ENCODE assay signal across 15 mouse cellular contexts in the genomic region with DNA sequence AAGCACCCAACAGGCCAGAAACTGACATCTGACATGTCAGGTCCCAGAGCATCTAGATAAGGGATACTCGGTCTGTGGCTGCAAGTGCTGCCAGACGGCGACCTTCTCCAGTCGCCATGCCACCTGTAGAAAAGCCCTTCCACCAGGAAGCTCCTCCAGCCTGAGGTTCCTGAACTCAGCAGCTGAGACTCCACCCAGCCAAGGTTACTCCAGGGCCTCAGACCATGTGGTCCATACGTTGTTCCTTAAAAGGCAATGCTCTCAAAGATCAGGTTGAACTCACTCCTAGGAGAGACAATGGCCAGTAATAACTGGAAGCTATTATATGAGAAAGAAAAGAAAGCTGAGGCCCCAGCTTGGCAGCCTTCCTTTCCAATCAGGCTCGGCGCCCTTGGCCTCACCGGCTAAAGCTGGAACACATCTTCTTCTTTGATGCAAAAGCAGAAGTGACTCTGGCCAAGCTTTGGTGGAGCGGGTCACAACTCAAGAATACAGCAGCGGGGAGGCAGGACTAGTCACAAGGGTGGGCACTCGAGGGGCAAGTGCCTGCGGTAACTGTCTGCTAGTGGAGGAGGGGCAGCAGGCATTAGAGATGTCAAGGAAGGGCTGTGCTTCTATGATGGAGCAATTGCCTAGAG. TPM values are rescaled to one million over a fixed set of nuclear protein-coding genes. Genes with fewer than 3 reads are reported as not detected.
A peak's percentile ranks its signal among the peaks of the same experiment; 100 is the strongest.
DNase-seq lines count a peak whose midpoint lies in the region; ATAC-seq and TF ChIP-seq lines count a peak whose summit lies in the region.
"Had no signal": no experiment of that assay in that cellular context is flagged by ENCODE, and none has a peak within 500 bp of the region (broad histone marks: within the 10 kb centered on the region; RNA-seq: fewer than 3 reads in every experiment).

No protein-coding gene starts in this region.

- peak overlapping the region; percentile 54 for H3K27ac ChIP-seq in heart, embryonic 15.5 days
- H3K27ac ChIP-seq in MEL (ENCODE audit: control insufficient read depth, low read depth, low read length) = 0 out of 2 replicates have a peak overlapping the region, but pooled peaks have one; percentile 3
- no peak overlapping the region for H3K27ac ChIP-seq in limb, embryonic 10.5 days
- H3K27ac ChIP-seq: limb, embryonic 12.5 days; neural tube, embryonic 13.5 days had no signal

- TF ChIP-seq CTCF in MEL (IDR thresholded peaks at IDR 0.05 in 2 of 3, conservative IDR thresholded peaks at IDR 0.05 in 1 of 3; ENCODE audit: control insufficient read depth in 1 of 3, insufficient read depth in 1 of 3, low read depth in 2 of 3, low read length in 3 of 3, poor library complexity in 1 of 3, severe bottlenecking in 1 of 3) = no peak

- H3K79me2 ChIP-seq in MEL (ENCODE audit: control insufficient read depth, insufficient read depth, low read length, poor library complexity) = peaks cover 15% of the 10 kb centered on the region; the same call in 1 of the 2 replicates

- TF ChIP-seq EP300 in MEL (IDR thresholded peaks at IDR 0.05; ENCODE audit: low read depth in 1 of 2, low read length in 2 of 2) = no peak

- WGBS in heart, embryonic 15.5 days = 53% methylated on average over 12 of the region's 12 CpGs
- WGBS in limb, embryonic 10.5 days = 90% methylated on average over 12 of the region's 12 CpGs

- DNase-seq in heart, postnatal 10 days = no peak
- DNase-seq in MEL (ENCODE audit: low read depth, low spot score) = peak; percentile 73
- DNase-seq in heart, postnatal 4 days = peak; percentile 8
- peak; percentile 77 for DNase-seq in splenic B cell, adult 2 months (ENCODE audit: low read depth, low spot score)
- DNase-seq in adrenal gland, postnatal 4 days (ENCODE audit: low spot score in 2 of 2) = no peak
- DNase-seq in limb, embryonic 10.5 days (ENCODE audit: low spot score) = no peak
- DNase-seq: adrenal gland, postnatal 25 days; gastrocnemius, postnatal 10 days; kidney, postnatal 10 days; midbrain, embryonic 14.5 days; retina, postnatal 1 day had no signal

- ATAC-seq in heart, embryonic 15.5 days (replicated peaks; ENCODE audit: insufficient number of reproducible peaks, insufficient read depth, low FRiP score, low read depth) = no peak
- ATAC-seq: forebrain, embryonic 16.5 days had no signal

- H3K27me3 ChIP-seq in heart, embryonic 15.5 days = no peaks in the 10 kb centered on the region
- no peaks in the 10 kb centered on the region for H3K27me3 ChIP-seq in MEL (ENCODE audit: control insufficient read depth in 1 of 2, insufficient read depth in 2 of 2, low read length in 2 of 2)
- no peaks in the 10 kb centered on the region for H3K27me3 ChIP-seq in splenic B cell, adult 2 months (ENCODE audit: control insufficient read depth, insufficient read depth, low read length, poor library complexity, severe bottlenecking)
- no peaks in the 10 kb centered on the region for H3K27me3 ChIP-seq in limb, embryonic 10.5 days (ENCODE audit: low read depth, poor library complexity, severe bottlenecking)
- H3K27me3 ChIP-seq: limb, embryonic 12.5 days; neural tube, embryonic 13.5 days had no signal

- H3K9me3 ChIP-seq in heart, embryonic 15.5 days (replicated peaks) = no peaks in the 10 kb centered on the region
- H3K9me3 ChIP-seq in MEL (replicated peaks; ENCODE audit: insufficient read depth, low read length) = no peaks in the 10 kb centered on the region
- H3K9me3 ChIP-seq in limb, embryonic 10.5 days (replicated peaks) = no peaks in the 10 kb centered on the region
- H3K9me3 ChIP-seq: limb, embryonic 12.5 days; neural tube, embryonic 13.5 days had no signal

- no peaks in the 10 kb centered on the region for H3K36me3 ChIP-seq in heart, embryonic 15.5 days
- H3K36me3 ChIP-seq in MEL (ENCODE audit: control insufficient read depth in 1 of 2, insufficient read depth in 2 of 2, low read length in 2 of 2) = peaks cover 2 to 11% of the 10 kb centered on the region in 2 experiments; a peak in 3 of 4 replicates
- H3K36me3 ChIP-seq in splenic B cell, adult 2 months (ENCODE audit: control insufficient read depth, insufficient read depth, low read length, poor library complexity, severe bottlenecking) = no peaks in the 10 kb centered on the region
- no peaks in the 10 kb centered on the region for H3K36me3 ChIP-seq in limb, embryonic 10.5 days
- H3K36me3 ChIP-seq: limb, embryonic 12.5 days; neural tube, embryonic 13.5 days had no signal

- no peak overlapping the region for H3K4me3 ChIP-seq in heart, embryonic 15.5 days
- H3K4me3 ChIP-seq in MEL (ENCODE audit: control insufficient read depth in 1 of 2, insufficient read depth in 1 of 2, low read depth in 2 of 2, low read length in 2 of 2) = no peak overlapping the region
- no peak overlapping the region for H3K4me3 ChIP-seq in limb, embryonic 10.5 days
- H3K4me3 ChIP-seq: limb, embryonic 12.5 days; neural tube, embryonic 13.5 days had no signal

- peaks cover 71% of the 10 kb centered on the region for H3K4me1 ChIP-seq in heart, embryonic 15.5 days (replicated peaks)
- H3K4me1 ChIP-seq in MEL (ENCODE audit: control insufficient read depth in 1 of 2, insufficient read depth in 2 of 2, low read length in 2 of 2) = peaks cover 11 to 15% of the 10 kb centered on the region in 2 experiments
- peaks cover 21% of the 10 kb centered on the region for H3K4me1 ChIP-seq in limb, embryonic 10.5 days

- intact Hi-C loops in heart, postnatal 10 days (cut with DNase I) = no loop called here

- no peak for TF ChIP-seq POLR2A in MEL (IDR thresholded peaks at IDR 0.05; ENCODE audit: control insufficient read depth in 1 of 2, insufficient read depth in 1 of 2, low read depth in 1 of 2, low read length in 2 of 2, poor library complexity in 1 of 2)

- H3K4me2 ChIP-seq in heart, embryonic 15.5 days = no peak overlapping the region
- H3K4me2 ChIP-seq: limb, embryonic 12.5 days; neural tube, embryonic 13.5 days had no signal

- no peak for TF ChIP-seq RAD21 in MEL (IDR thresholded peaks at IDR 0.05; ENCODE audit: low read depth, low read length)

- no peak overlapping the region for H3K9ac ChIP-seq in heart, embryonic 15.5 days
- no peak overlapping the region for H3K9ac ChIP-seq in MEL (ENCODE audit: control insufficient read depth, low read depth, low read length, poor library complexity, severe bottlenecking)
- H3K9ac ChIP-seq: limb, embryonic 12.5 days; neural tube, embryonic 13.5 days had no signal

TF ChIP-seq in MEL, 35 proteins besides CTCF, POLR2A, EP300 and RAD21:
- TF ChIP-seq BHLHE40 (IDR thresholded peaks at IDR 0.05; ENCODE audit: borderline replicate concordance, low read depth, low read length) (no peak), MAZ (IDR thresholded peaks at IDR 0.05; ENCODE audit: low read depth, low read length) (no peak), ZKSCAN1 (IDR thresholded peaks at IDR 0.05; ENCODE audit: low read depth, low read length) (no peak), TBP (IDR thresholded peaks at IDR 0.05; ENCODE audit: low read depth, low read length) (peak; percentile 73), SMC3 (IDR thresholded peaks at IDR 0.05; ENCODE audit: low read depth, low read length) (no peak)

RNA-seq across cellular contexts. Expression of gene Mical3, which starts 53.8 kb away (rescaled TPM):
- polyA plus RNA-seq in heart, embryonic 15.5 days (2015; fragmentation: Nextera tagmentation; extraction: Ambion mirVana) = 25.0 and 26.6 TPM in 2 replicates
- 100 to 1,000 TPM; 137 to 148 TPM for total RNA-seq in heart, postnatal 10 days (2021)
- total RNA-seq in MEL (2012; rRNA removed) = 19.8 and 24.7 TPM in 2 replicates
- 100 to 1,000 TPM in 1 of 2 experiments, 10 to 100 TPM in 1; 31.4 to 125 TPM for polyA plus RNA-seq in MEL (2012; ENCODE audit: insufficient read depth in 1 of 2, insufficient read length in 2 of 2, low read depth in 1 of 2, low replicate concordance in 2 of 2, missing spikeins in 1 of 2)
- total RNA-seq in heart, postnatal 4 days (2021) = 100 to 1,000 TPM; 201 to 216 TPM
- 10 to 100 TPM; 71.0 to 71.9 TPM for total RNA-seq in adrenal gland, postnatal 4 days (2021)
- 8.2 and 9.8 TPM in 2 replicates for polyA plus RNA-seq in limb, embryonic 10.5 days (2016; fragmentation: Nextera tagmentation; extraction: Ambion mirVana)

Comparison
In these comparisons a context has a peak if more than half of its experiments do, and no peak if none do; other contexts are left out.
1. DNase-seq: peak in MEL (single experiment), heart, postnatal 4 days (single experiment) and splenic B cell, adult 2 months (single experiment); none in heart, postnatal 10 days (0 of 2), adrenal gland, postnatal 4 days (0 of 2) and limb, embryonic 10.5 days (single experiment).